Mouse (Mus musculus) ES-E14 (cell line): ENCODE data around the gene E2f1. TPM values are rescaled to one million over a fixed set of nuclear protein-coding genes. Genes with fewer than 3 reads are reported as not detected.

Source experiments
- DNase-seq: peaks from one replicate; pipeline ENCODE4 v3.0.0-alpha.2; 2013; ENCODE audit warnings: low read depth, low spot score
- H3K27ac ChIP-seq: 2 replicates; pipeline ENCODE4 v1.5.1; 2012; ENCODE audit warnings: low read depth, mild to moderate bottlenecking, low read length, moderate library complexity, mixed read lengths; ENCODE audit not compliant: poor library complexity, insufficient read depth, severe bottlenecking
- H3K36me3 ChIP-seq: 2 replicates; pipeline ENCODE4 v1.6.1; 2012; ENCODE audit warnings: mild to moderate bottlenecking, low read length, moderate library complexity, mixed read lengths; ENCODE audit not compliant: control insufficient read depth, poor library complexity, insufficient read depth, severe bottlenecking
- H3K4me1 ChIP-seq, 2 experiments: fragments of 150-350 bp in 1 of 2; sonication (generic) in 1 of 2; 2 replicates each; pipeline ENCODE4 v1.6.1; 2012; ENCODE audit warnings: low read length in 2 of 2, mild to moderate bottlenecking in 1 of 2, mixed read lengths in 1 of 2; ENCODE audit not compliant: control insufficient read depth in 2 of 2, insufficient read depth in 2 of 2, poor library complexity in 1 of 2
- H3K4me3 ChIP-seq, 2 experiments: fragments of 150-350 bp in 1 of 2; sonication (generic) in 1 of 2; 2 replicates each; pipeline ENCODE4 v1.5.1; 2012; ENCODE audit warnings: low read length in 2 of 2, low read depth in 1 of 2, mild to moderate bottlenecking in 1 of 2, mixed read lengths in 1 of 2; ENCODE audit not compliant: insufficient read depth in 1 of 2, poor library complexity in 1 of 2, severe bottlenecking in 1 of 2
- H3K9ac ChIP-seq: 2 replicates; pipeline ENCODE4 v1.6.1; 2012; ENCODE audit warnings: low read depth, mild to moderate bottlenecking, low read length, mixed read lengths; ENCODE audit not compliant: poor library complexity, insufficient read depth, severe bottlenecking
- H3K9me3 ChIP-seq: fragments of 150-350 bp; sonication (generic); 2 replicates; pipeline ENCODE4 v1.6.1; 2012; ENCODE audit warnings: low read depth, mild to moderate bottlenecking, low read length; ENCODE audit not compliant: control insufficient read depth, insufficient read depth
- CHD2 ChIP-seq: IDR thresholded peaks from 2 replicates; pipeline ENCODE4 v1.6.1; 2014; ENCODE audit warnings: mild to moderate bottlenecking, low read depth, low read length, inconsistent platforms
- HCFC1 ChIP-seq: IDR thresholded peaks from 2 replicates; pipeline ENCODE4 v1.6.1; 2012; ENCODE audit warnings: low read length, inconsistent platforms, borderline replicate concordance; ENCODE audit not compliant: insufficient read depth
- MAFK ChIP-seq: IDR thresholded peaks from 2 replicates; pipeline ENCODE4 v1.6.1; 2014; ENCODE audit warnings: mild to moderate bottlenecking, low read depth, low read length, inconsistent platforms; ENCODE audit not compliant: insufficient read depth
- ZC3H11A ChIP-seq: IDR thresholded peaks from 2 replicates; pipeline ENCODE4 v1.6.1; 2012; ENCODE audit warnings: low read depth, mild to moderate bottlenecking, inconsistent platforms, low read length, borderline replicate concordance
- ZNF384 ChIP-seq: IDR thresholded peaks from 2 replicates; pipeline ENCODE4 v1.6.1; 2012; ENCODE audit warnings: low read depth, low read length, inconsistent platforms
- in situ Hi-C, 2 experiments: fragments of 600-800 bp; cut with MboI; formaldehyde crosslinking; loops; one replicate each; pipeline ENCODE4 v1.15.1; 2025; ENCODE audit warnings: low sequenced_read_pairs in 2 of 2, inconsistent platforms in 1 of 2; ENCODE audit not compliant: unreplicated experiment in 2 of 2
- total RNA-seq: library from RNA; depleted of rRNA; stranded (reverse); fragments of 300-350 nt; gene quantifications from 2 replicates; pipeline ENCODE4 v1.2.3, GENCODE M21; 2012

Gene E2f1
- total RNA-seq, 1 experiment, result 13.8 TPM

- no peaks in the 10 kb centered on the region for H3K36me3 ChIP-seq
- no peaks in the 10 kb centered on the region for H3K9me3 ChIP-seq
- TF ChIP-seq MAFK (peak; percentile 53; the same call in 1 of the 2 replicates), CHD2 (peak; percentile 95), HCFC1 (no peak), ZNF384 (no peak)
- in situ Hi-C loops, result no loop called here
- H3K4me3 ChIP-seq, result peak within 1 kb of the TSS; percentile 90 to 93
- H3K4me1 ChIP-seq, result peaks cover 0 to 3% of the 10 kb centered on the region in 2 experiments; a peak in 1 of 4 replicates
- peak; percentile 97 for DNase-seq
- H3K27ac ChIP-seq, result no peak within 1 kb of the TSS
- H3K9ac ChIP-seq, result peak within 1 kb of the TSS; percentile 85
Measured at GRCm38 (mm10) chr2:154603638-154604153, 34.0 kb upstream of the E2f1 start, which contains the start of gene Pxmp4. Gene Pxmp4, minus strand, starts transcription at chr2:154603708.

GRCm38 (mm10) chr2:154603007-154603637 is 33.4 kb upstream of the E2f1 start:
- in situ Hi-C loops, result no loop called here
- Histone ChIP-seq H3K9ac (peak overlapping the region; percentile 85), H3K4me1 (0 out of 4 replicates have a peak, but pooled peaks cover 0 to 3% of the 10 kb centered on the region in 2 experiments), H3K4me3 (peak overlapping the region; percentile 90 to 93), H3K27ac (no peak overlapping the region), H3K9me3 (no peaks in the 10 kb centered on the region), H3K36me3 (no peaks in the 10 kb centered on the region)
- DNase-seq, result no peak
- TF ChIP-seq CHD2 (no peak), HCFC1 (no peak), MAFK (no peak), ZC3H11A (no peak)

- no peak for DNase-seq
- Histone ChIP-seq H3K9ac (no peak overlapping the region), H3K9me3 (no peaks in the 10 kb centered on the region), H3K36me3 (no peaks in the 10 kb centered on the region), H3K4me1 (0 out of 4 replicates have a peak, but pooled peaks cover 0 to 3% of the 10 kb centered on the region in 2 experiments), H3K4me3 (no peak overlapping the region), H3K27ac (no peak overlapping the region)
- in situ Hi-C loops, result no loop called here
- TF ChIP-seq MAFK (no peak), ZC3H11A (no peak), ZNF384 (no peak), HCFC1 (no peak), CHD2 (no peak)
Measured at GRCm38 (mm10) chr2:154601324-154601723, 31.6 kb upstream of the E2f1 start.

GRCm38 (mm10) chr2:154600586-154600985 is 30.9 kb upstream of the E2f1 start:
- DNase-seq, result no peak
- Histone ChIP-seq H3K9me3 (no peaks in the 10 kb centered on the region), H3K4me1 (0 out of 4 replicates have a peak, but pooled peaks cover 0 to 3% of the 10 kb centered on the region in 2 experiments), H3K27ac (no peak overlapping the region), H3K9ac (no peak overlapping the region), H3K4me3 (no peak overlapping the region), H3K36me3 (no peaks in the 10 kb centered on the region)
- TF ChIP-seq ZNF384 (no peak), CHD2 (no peak), MAFK (no peak), ZC3H11A (no peak)
- in situ Hi-C loops, result no loop called here
